Mouse (Mus musculus): Measurements from ENCODE around the gene Cryga. TPM values are rescaled to one million over a fixed set of nuclear protein-coding genes. Genes with fewer than 3 reads are reported as not detected.

Gene Cryga
- polyA plus RNA-seq, 1 experiment from 2014 or later = not detected

GRCm38 (mm10) chr1:65131671-65132070 is 28.5 kb upstream of the Cryga start:
- Histone ChIP-seq H3K4me1 (replicated peaks; ENCODE audit: control insufficient read depth, insufficient read depth, low read length) (no peaks in the 10 kb centered on the region), H3K4me3 (ENCODE audit: low read depth, low read length) (no peak overlapping the region), H3K27ac (ENCODE audit: low read depth, low read length) (no peak overlapping the region), H3K4me2 (replicated peaks; ENCODE audit: low read depth) (no peak overlapping the region), H3K9me3 (ENCODE audit: control insufficient read depth) (no peaks in the 10 kb centered on the region), H3K9ac (ENCODE audit: low read depth, low read length) (no peak overlapping the region), H3K36me3 (ENCODE audit: control insufficient read depth, insufficient read depth) (no peaks in the 10 kb centered on the region), H3K27me3 (replicated peaks; ENCODE audit: control insufficient read depth, insufficient read depth, low read length) (no peaks in the 10 kb centered on the region)
- WGBS = 78% methylated on average over 1 of the region's 1 CpGs
- ATAC-seq = no peak
- no peak for TF ChIP-seq CTCF (IDR thresholded peaks at IDR 0.05; ENCODE audit: low read depth)

GRCm38 (mm10) chr1:65130226-65130625 is 27.1 kb upstream of the Cryga start:
- Histone ChIP-seq H3K9ac (ENCODE audit: low read depth, low read length) (no peak overlapping the region), H3K36me3 (ENCODE audit: control insufficient read depth, insufficient read depth) (no peaks in the 10 kb centered on the region), H3K27ac (ENCODE audit: low read depth, low read length) (peak overlapping the region; percentile 51), H3K4me3 (ENCODE audit: low read depth, low read length) (no peak overlapping the region), H3K4me1 (replicated peaks; ENCODE audit: control insufficient read depth, insufficient read depth, low read length) (no peaks in the 10 kb centered on the region), H3K4me2 (replicated peaks; ENCODE audit: low read depth) (no peak overlapping the region), H3K27me3 (replicated peaks; ENCODE audit: control insufficient read depth, insufficient read depth, low read length) (no peaks in the 10 kb centered on the region), H3K9me3 (ENCODE audit: control insufficient read depth) (no peaks in the 10 kb centered on the region)
- peak; percentile 95 for ATAC-seq
- 0 out of 2 replicates have a peak, but pooled peaks have one; percentile 30 for TF ChIP-seq CTCF (IDR thresholded peaks at IDR 0.05; ENCODE audit: low read depth)
- 41% methylated on average over 3 of the region's 3 CpGs for WGBS

GRCm38 (mm10) chr1:65129634-65130180 is 26.5 kb upstream of the Cryga start:
- H3K36me3 ChIP-seq (ENCODE audit: control insufficient read depth, insufficient read depth) = no peaks in the 10 kb centered on the region
- no peak for TF ChIP-seq CTCF (IDR thresholded peaks at IDR 0.05; ENCODE audit: low read depth)
- no peaks in the 10 kb centered on the region for H3K27me3 ChIP-seq (replicated peaks; ENCODE audit: control insufficient read depth, insufficient read depth, low read length)
- H3K4me1 ChIP-seq (replicated peaks; ENCODE audit: control insufficient read depth, insufficient read depth, low read length) = no peaks in the 10 kb centered on the region
- H3K4me2 ChIP-seq (replicated peaks; ENCODE audit: low read depth) = no peak overlapping the region
- H3K4me3 ChIP-seq (ENCODE audit: low read depth, low read length) = no peak overlapping the region
- WGBS = 33% methylated on average over 3 of the region's 3 CpGs
- H3K27ac ChIP-seq (ENCODE audit: low read depth, low read length) = peak overlapping the region; percentile 51
- peak; percentile 95 for ATAC-seq
- H3K9ac ChIP-seq (ENCODE audit: low read depth, low read length) = no peak overlapping the region
- H3K9me3 ChIP-seq (ENCODE audit: control insufficient read depth) = no peaks in the 10 kb centered on the region

GRCm38 (mm10) chr1:65122574-65123372 is 19.6 kb upstream of the Cryga start, which contains the start of gene D630023F18Rik:
TSS of gene D630023F18Rik (minus strand) at chr1:65123214.
- Histone ChIP-seq H3K9me3 (ENCODE audit: control insufficient read depth) (no peaks in the 10 kb centered on the region), H3K4me2 (replicated peaks; ENCODE audit: low read depth) (peak within 1 kb of the TSS; percentile 43), H3K9ac (ENCODE audit: low read depth, low read length) (no peak within 1 kb of the TSS), H3K36me3 (ENCODE audit: control insufficient read depth, insufficient read depth) (no peaks in the 10 kb centered on the region), H3K27me3 (replicated peaks; ENCODE audit: control insufficient read depth, insufficient read depth, low read length) (no peaks in the 10 kb centered on the region), H3K4me3 (ENCODE audit: low read depth, low read length) (no peak within 1 kb of the TSS), H3K27ac (ENCODE audit: low read depth, low read length) (no peak within 1 kb of the TSS), H3K4me1 (replicated peaks; ENCODE audit: control insufficient read depth, insufficient read depth, low read length) (no peaks in the 10 kb centered on the region)
- ATAC-seq = no peak
- TF ChIP-seq CTCF (IDR thresholded peaks at IDR 0.05; ENCODE audit: low read depth) = no peak
- WGBS = 20% methylated on average over 9 of the region's 9 CpGs

GRCm38 (mm10) chr1:65119438-65119837 is 16.3 kb upstream of the Cryga start, which contains the start of gene Gm28845:
TSS of gene Gm28845 (minus strand) at chr1:65119558.
- Histone ChIP-seq H3K4me1 (replicated peaks; ENCODE audit: control insufficient read depth, insufficient read depth, low read length) (no peaks in the 10 kb centered on the region), H3K9ac (ENCODE audit: low read depth, low read length) (no peak within 1 kb of the TSS), H3K9me3 (ENCODE audit: control insufficient read depth) (no peaks in the 10 kb centered on the region), H3K27ac (ENCODE audit: low read depth, low read length) (peak within 1 kb of the TSS; percentile 94), H3K4me3 (ENCODE audit: low read depth, low read length) (no peak within 1 kb of the TSS), H3K4me2 (replicated peaks; ENCODE audit: low read depth) (no peak within 1 kb of the TSS), H3K27me3 (replicated peaks; ENCODE audit: control insufficient read depth, insufficient read depth, low read length) (no peaks in the 10 kb centered on the region), H3K36me3 (ENCODE audit: control insufficient read depth, insufficient read depth) (no peaks in the 10 kb centered on the region)
- no peak for TF ChIP-seq CTCF (IDR thresholded peaks at IDR 0.05; ENCODE audit: low read depth)
- ATAC-seq = no peak
- 89% methylated on average over 1 of the region's 1 CpGs for WGBS

GRCm38 (mm10) chr1:65118150-65118913 is 15.2 kb upstream of the Cryga start:
- Histone ChIP-seq H3K4me2 (replicated peaks; ENCODE audit: low read depth) (no peak overlapping the region), H3K4me1 (replicated peaks; ENCODE audit: control insufficient read depth, insufficient read depth, low read length) (no peaks in the 10 kb centered on the region), H3K27me3 (replicated peaks; ENCODE audit: control insufficient read depth, insufficient read depth, low read length) (no peaks in the 10 kb centered on the region), H3K27ac (ENCODE audit: low read depth, low read length) (peak overlapping the region; percentile 94), H3K36me3 (ENCODE audit: control insufficient read depth, insufficient read depth) (no peaks in the 10 kb centered on the region), H3K4me3 (ENCODE audit: low read depth, low read length) (no peak overlapping the region), H3K9ac (ENCODE audit: low read depth, low read length) (no peak overlapping the region), H3K9me3 (ENCODE audit: control insufficient read depth) (no peaks in the 10 kb centered on the region)
- ATAC-seq = peak; percentile 97
- WGBS = 25% methylated on average over 8 of the region's 8 CpGs
- no peak for TF ChIP-seq CTCF (IDR thresholded peaks at IDR 0.05; ENCODE audit: low read depth)
